Mouse (Mus musculus) heart, embryonic 12.5 days (tissue): ENCODE data around the gene Gm20708. TPM values are rescaled to one million over a fixed set of nuclear protein-coding genes. Genes with fewer than 3 reads are reported as not detected.

Experiments
- ATAC-seq: fragments of 200-750 bp; cut with Nextera tagmentation; 2 replicates; pipeline ENCODE4 v1.8.0; 2017; ENCODE audit warnings: moderate TSS enrichment, moderate library complexity; ENCODE audit not compliant: insufficient number of reproducible peaks, low FRiP score
- H3K27ac ChIP-seq: fragments of 300-500 bp; sonication (generic); 2 replicates; pipeline ENCODE4 v1.5.1; 2016; ENCODE audit warnings: mild to moderate bottlenecking, moderate library complexity; ENCODE audit not compliant: poor library complexity, severe bottlenecking
- H3K27me3 ChIP-seq: fragments of 300-500 bp; sonication (generic); replicated peaks from 2 replicates; pipeline ENCODE4 v1.6.1; 2016; ENCODE audit warnings: mild to moderate bottlenecking, moderate library complexity
- H3K36me3 ChIP-seq: fragments of 300-500 bp; sonication (generic); 2 replicates; pipeline ENCODE4 v1.6.1; 2016; ENCODE audit warnings: mild to moderate bottlenecking, moderate library complexity
- H3K4me1 ChIP-seq: fragments of 300-500 bp; sonication (generic); replicated peaks from 2 replicates; pipeline ENCODE4 v1.6.1; 2016; ENCODE audit warnings: mild to moderate bottlenecking
- H3K4me2 ChIP-seq: fragments of 300-500 bp; sonication (generic); 2 replicates; pipeline ENCODE4 v1.6.1; 2016; ENCODE audit warnings: mild to moderate bottlenecking, moderate library complexity
- H3K4me3 ChIP-seq: fragments of 300-500 bp; sonication (generic); 2 replicates; pipeline ENCODE4 v1.5.1; 2016; ENCODE audit warnings: mild to moderate bottlenecking
- H3K9ac ChIP-seq: fragments of 300-500 bp; sonication (generic); 2 replicates; pipeline ENCODE4 v1.6.1; 2016; ENCODE audit warnings: mild to moderate bottlenecking, moderate library complexity
- H3K9me3 ChIP-seq: fragments of 300-500 bp; sonication (generic); replicated peaks from 2 replicates; pipeline ENCODE4 v1.6.1; 2016; ENCODE audit warnings: mild to moderate bottlenecking, moderate library complexity
- WGBS: fragments of 180-500 bp; shearing (Covaris S2); methylation state at CpG from one replicate; pipeline ENCODE4 v1.1.7; 2016; 5-methylcytosine and 5-hydroxymethylcytosine counted together
- polyA plus RNA-seq: library from polyadenylated mRNA; unstranded; fragments of >200 nt; fragmentation: Nextera tagmentation; extraction: Ambion mirVana; gene quantifications from 2 replicates; pipeline ENCODE4 v1.2.1, GENCODE M21; 2016

Gm20708 gene
- polyA plus RNA-seq, 1 experiment from 2014 or later, result 0.78 TPM

DNA sequence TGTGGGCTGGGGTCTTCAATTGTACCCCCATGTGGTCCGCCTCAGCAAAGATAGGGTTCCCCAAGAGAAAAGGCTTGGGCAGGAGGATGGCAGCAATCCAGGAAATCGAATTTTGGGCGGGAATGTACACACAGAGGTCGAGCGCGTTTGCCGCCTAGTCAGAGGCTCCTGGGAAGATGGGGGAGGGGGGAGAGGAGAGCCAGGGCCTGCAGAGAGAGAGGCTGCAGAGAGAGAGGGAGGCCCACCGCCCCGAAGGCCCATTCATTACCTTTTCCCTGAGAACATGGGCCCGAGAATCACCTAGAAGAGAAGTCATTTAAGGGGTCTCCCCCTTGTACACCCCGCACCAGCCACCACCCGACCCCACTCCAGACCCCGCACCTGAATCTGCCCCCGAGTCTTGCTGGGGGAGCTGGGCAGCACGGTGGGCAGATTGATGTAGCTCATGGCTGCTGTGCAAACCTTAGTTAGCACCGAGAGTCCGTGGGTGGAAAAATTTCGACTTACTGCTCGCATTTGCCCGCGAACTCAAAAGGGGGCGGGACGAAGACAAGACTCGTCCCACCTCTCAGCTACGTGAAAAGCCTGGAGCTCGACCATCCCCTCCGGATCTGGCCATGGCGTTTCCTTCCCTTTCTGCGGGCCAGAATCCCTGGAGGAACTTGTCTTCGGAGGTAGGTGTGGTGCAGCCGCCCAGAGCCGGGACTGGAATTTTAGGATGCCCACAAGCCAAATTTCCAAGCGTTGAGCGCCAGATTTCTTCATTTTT, 16.0 kb downstream of the Gm20708 start, which contains the start of the genes Afmid and Tk1:
Afmid (plus strand) TSS at position 592 of the 769 bp plus-strand sequence.
Tk1 (minus strand) TSS at position 760 of the 769 bp plus-strand sequence.
- peaks cover 32% of the 10 kb centered on the region for H3K36me3 ChIP-seq
- under 1% methylated on average over 34 of the region's 34 CpGs for WGBS
- peak within 1 kb of the TSS; percentile 94 for H3K27ac ChIP-seq
- peak within 1 kb of the TSS; percentile 69 for H3K4me3 ChIP-seq
- H3K27me3 ChIP-seq, result no peaks in the 10 kb centered on the region
- H3K9ac ChIP-seq, result peak within 1 kb of the TSS; percentile 89
- H3K4me1 ChIP-seq, result peaks cover 77% of the 10 kb centered on the region
- ATAC-seq, result peak; percentile 55
- H3K4me2 ChIP-seq, result peak within 1 kb of the TSS; percentile 92
- H3K9me3 ChIP-seq, result no peaks in the 10 kb centered on the region

DNA sequence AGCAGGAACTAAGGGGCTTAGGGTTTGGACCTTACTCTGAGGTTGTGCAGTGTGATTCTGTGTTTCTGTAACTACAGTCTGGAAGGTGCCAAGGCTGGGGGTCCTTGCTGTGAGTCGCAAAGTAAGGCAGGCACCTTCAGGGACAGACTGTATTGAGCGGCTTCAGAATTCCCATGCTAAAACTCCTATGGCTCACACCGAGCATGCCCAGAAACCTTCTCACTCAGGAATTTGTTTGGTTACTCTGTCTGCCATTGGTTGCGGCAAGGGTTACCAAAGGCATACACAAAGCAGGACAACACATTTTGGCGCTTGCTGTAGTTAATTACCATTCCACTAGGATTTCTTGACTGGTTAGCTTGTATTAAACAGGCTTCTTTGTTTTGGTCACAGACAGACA, 16.7 kb downstream of the Gm20708 start:
- H3K9ac ChIP-seq, result peak overlapping the region; percentile 89
- no peaks in the 10 kb centered on the region for H3K27me3 ChIP-seq
- no peak for ATAC-seq
- H3K27ac ChIP-seq, result peak overlapping the region; percentile 94
- 14% methylated on average over 5 of the region's 5 CpGs for WGBS
- H3K4me1 ChIP-seq, result peaks cover 83% of the 10 kb centered on the region
- H3K4me2 ChIP-seq, result peak overlapping the region; percentile 92
- H3K36me3 ChIP-seq, result peaks cover 26% of the 10 kb centered on the region
- peak overlapping the region; percentile 69 for H3K4me3 ChIP-seq
- H3K9me3 ChIP-seq, result no peaks in the 10 kb centered on the region

DNA sequence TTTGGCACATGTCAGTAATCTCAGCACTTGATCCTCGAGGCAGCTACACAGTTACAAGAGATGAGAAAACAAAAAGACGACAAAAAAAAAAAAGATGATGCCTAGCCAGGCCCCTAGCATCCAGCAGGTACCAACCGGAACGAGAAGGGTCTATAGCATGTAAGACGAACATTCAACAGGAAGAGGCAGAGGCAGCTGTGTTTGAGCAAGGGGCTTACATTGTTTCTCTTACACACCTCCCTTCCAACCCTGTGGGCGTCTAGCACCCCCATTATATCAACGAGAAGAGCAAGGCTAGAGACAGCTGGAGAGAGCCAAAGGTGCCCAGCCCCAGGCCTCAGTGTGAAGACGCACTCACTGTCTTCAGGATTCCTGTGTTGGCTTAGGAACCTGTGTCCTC, 17.4 kb downstream of the Gm20708 start:
- Histone ChIP-seq H3K9ac (peak overlapping the region; percentile 61; the same call in 1 of the 2 replicates), H3K4me1 (peaks cover 84% of the 10 kb centered on the region), H3K36me3 (peaks cover 18% of the 10 kb centered on the region), H3K27ac (peak overlapping the region; percentile 94; the same call in 1 of the 2 replicates), H3K4me3 (no peak overlapping the region; the same call in 1 of the 2 replicates), H3K4me2 (peak overlapping the region; percentile 92), H3K27me3 (no peaks in the 10 kb centered on the region), H3K9me3 (no peaks in the 10 kb centered on the region)
- 64% methylated on average over 8 of the region's 8 CpGs for WGBS
- ATAC-seq, result no peak

DNA sequence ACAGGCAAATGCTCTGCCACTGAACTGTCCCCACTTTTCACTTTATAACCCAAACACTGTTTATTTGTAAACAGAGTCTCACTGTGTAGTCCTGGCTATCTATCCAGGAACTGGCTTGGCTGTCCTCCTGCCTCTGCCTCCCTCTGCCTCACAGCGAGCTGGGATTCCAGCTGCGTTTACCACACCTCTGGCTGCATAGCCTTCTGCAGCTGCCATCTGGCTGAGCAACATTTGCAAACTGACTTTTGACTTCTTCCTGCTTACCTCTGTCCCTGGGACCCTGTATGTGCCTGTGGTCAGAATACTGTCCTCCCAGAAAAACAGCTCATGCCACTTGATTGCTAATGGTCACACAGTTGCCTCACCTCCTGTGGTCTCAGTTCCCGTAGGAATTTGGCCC, 17.9 kb downstream of the Gm20708 start:
- Histone ChIP-seq H3K9ac (peak overlapping the region; percentile 61), H3K9me3 (no peaks in the 10 kb centered on the region), H3K4me2 (peak overlapping the region; percentile 92), H3K27ac (peak overlapping the region; percentile 97), H3K4me3 (peak overlapping the region; percentile 7; the same call in 1 of the 2 replicates), H3K4me1 (peaks cover 87% of the 10 kb centered on the region), H3K27me3 (no peaks in the 10 kb centered on the region), H3K36me3 (peaks cover 14% of the 10 kb centered on the region)
- WGBS, result 49% methylated on average over 3 of the region's 3 CpGs
- ATAC-seq, result no peak

DNA sequence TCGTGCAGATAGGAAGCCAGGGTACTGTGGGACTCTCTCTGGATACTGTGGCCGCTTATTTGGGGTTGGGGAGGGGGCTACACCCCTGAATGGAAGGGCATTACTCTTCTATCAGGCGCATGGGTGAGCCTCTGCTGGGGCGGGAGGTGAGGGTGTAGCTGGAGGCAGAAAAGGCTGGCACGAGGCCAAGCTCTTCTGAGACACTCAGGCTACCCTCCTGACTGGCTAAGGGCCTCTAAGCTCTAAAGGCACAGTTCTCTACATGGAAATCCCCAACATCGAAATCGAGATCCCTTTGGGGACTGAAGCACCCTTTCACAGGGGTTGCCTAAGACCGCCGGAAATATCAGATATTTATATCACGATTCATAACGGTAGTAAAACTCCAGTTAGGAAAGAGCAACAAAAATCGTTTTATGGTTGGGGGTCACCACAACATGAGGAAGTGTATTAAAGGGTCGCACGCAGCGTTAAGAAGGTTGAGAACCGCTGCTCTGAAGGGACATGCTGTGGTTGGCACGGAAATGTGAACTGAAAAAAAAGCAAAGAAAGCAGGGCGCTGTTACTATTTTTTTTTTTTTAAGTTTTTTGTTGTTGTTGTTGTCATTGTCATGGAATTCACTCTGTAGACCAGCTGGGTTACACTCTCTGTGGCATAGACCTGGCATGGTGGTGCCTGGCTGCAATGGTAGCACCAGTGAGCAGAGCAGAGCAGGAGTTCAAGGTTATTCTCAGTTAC, 18.9 kb downstream of the Gm20708 start:
- peaks cover 10% of the 10 kb centered on the region for H3K36me3 ChIP-seq
- 52% methylated on average over 18 of the region's 18 CpGs for WGBS
- no peaks in the 10 kb centered on the region for H3K27me3 ChIP-seq
- peak overlapping the region; percentile 61 for H3K9ac ChIP-seq
- H3K4me3 ChIP-seq, result 0 out of 2 replicates have a peak overlapping the region, but pooled peaks have one; percentile 7
- no peak for ATAC-seq
- H3K4me1 ChIP-seq, result peaks cover 81% of the 10 kb centered on the region
- peak overlapping the region; percentile 92 for H3K4me2 ChIP-seq
- peak overlapping the region; percentile 97 for H3K27ac ChIP-seq
- no peaks in the 10 kb centered on the region for H3K9me3 ChIP-seq

DNA sequence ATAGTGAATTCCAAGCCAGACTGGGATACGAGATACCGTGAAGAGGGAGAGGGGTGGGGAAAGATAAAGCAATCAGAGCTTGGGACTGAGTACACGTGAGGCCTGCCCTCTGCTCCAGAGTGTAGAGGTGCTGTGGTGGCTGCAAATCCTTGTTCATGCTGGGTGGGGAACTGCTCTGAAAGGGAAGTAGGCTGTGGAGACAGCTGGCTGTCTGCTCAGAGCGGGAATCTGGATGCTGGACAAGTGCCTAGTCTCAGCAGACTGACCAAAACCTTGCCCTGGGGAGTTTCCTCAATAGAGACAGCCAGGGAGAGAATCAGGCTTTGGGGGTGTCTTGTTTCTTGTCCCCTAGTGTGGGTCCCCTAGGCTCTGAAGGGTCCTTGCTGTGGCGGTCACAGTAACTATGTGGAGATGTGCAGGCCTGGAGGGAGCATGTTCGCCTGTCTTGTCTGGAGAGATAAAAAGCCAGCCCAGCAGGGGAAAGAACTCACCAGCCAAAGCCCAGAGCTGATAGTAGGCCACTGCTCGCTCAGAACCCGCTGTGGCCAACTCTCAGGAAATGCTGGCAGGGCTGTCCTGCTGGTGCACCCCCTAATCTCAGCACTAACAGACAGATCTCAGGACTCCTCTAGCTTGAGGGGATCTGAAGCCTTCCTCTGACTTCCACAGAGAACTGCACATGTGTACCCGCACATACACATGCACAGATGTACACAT, 19.6 kb downstream of the Gm20708 start:
- Histone ChIP-seq H3K4me1 (peaks cover 73% of the 10 kb centered on the region), H3K36me3 (peaks cover 4% of the 10 kb centered on the region; the same call in 1 of the 2 replicates), H3K9me3 (no peaks in the 10 kb centered on the region), H3K27ac (peak overlapping the region; percentile 97), H3K4me3 (no peak overlapping the region), H3K9ac (peak overlapping the region; percentile 21; the same call in 1 of the 2 replicates), H3K27me3 (no peaks in the 10 kb centered on the region), H3K4me2 (peak overlapping the region; percentile 92; the same call in 1 of the 2 replicates)
- WGBS, result 9% methylated on average over 9 of the region's 9 CpGs
- no peak for ATAC-seq

DNA sequence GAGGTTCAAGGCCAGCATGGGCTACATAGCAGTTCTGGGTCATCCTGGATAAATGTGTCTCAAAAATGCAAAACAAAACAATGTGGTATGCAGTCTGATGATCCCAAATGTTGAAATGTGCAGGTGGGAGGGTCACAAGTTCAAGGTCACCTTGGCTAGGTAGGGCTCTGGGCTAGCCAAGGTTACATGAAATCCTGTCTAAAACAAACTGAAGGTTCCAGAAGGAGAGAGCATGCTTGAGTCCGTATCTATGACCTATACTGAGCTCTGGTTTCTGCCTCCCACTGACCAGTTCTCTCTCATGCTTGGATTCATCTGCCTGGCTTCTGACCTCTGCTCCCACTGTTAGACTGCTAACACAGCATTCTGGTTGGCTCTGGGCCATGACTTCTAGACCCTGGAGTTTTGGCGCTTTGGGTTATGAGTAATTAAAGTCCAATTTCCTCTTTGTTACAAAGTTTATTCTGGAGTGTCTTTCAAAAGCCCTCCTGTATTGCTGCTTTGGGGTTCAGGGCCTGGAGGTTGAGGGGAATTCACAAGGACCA, 20.3 kb downstream of the Gm20708 start:
- no peak overlapping the region for H3K4me3 ChIP-seq
- no peaks in the 10 kb centered on the region for H3K27me3 ChIP-seq
- no peak overlapping the region for H3K4me2 ChIP-seq
- WGBS, result 57% methylated on average over 2 of the region's 2 CpGs
- peaks cover 4% of the 10 kb centered on the region; the same call in 1 of the 2 replicates for H3K36me3 ChIP-seq
- peak overlapping the region; percentile 97 for H3K27ac ChIP-seq
- H3K4me1 ChIP-seq, result peaks cover 68% of the 10 kb centered on the region
- H3K9ac ChIP-seq, result peak overlapping the region; percentile 33; the same call in 1 of the 2 replicates
- H3K9me3 ChIP-seq, result no peaks in the 10 kb centered on the region
- no peak for ATAC-seq

DNA sequence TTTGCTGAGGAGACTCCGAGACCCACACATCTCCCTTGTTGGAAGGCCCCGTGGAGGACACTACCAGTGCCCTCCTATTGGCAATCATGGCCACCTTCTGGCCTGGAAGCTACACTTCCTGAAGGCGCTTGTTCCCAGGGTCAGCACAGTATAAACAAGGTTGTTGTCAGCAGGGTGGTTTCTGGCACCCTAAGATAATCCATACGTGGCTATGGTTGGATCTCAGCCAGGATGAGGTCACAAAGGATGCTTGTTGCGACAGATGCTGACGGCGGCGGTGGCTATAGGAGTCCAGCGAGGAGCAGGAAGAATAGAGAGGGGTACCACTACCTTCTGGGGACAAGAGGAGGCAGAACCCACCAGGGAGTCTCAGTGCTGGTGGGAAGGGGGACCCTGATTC, 20.9 kb downstream of the Gm20708 start:
- no peaks in the 10 kb centered on the region for H3K27me3 ChIP-seq
- H3K4me3 ChIP-seq, result no peak overlapping the region
- H3K9me3 ChIP-seq, result no peaks in the 10 kb centered on the region
- peaks cover 4% of the 10 kb centered on the region; the same call in 1 of the 2 replicates for H3K36me3 ChIP-seq
- 47% methylated on average over 9 of the region's 9 CpGs for WGBS
- no peak overlapping the region for H3K9ac ChIP-seq
- peak overlapping the region; percentile 20; the same call in 1 of the 2 replicates for H3K4me2 ChIP-seq
- no peak for ATAC-seq
- H3K4me1 ChIP-seq, result peaks cover 61% of the 10 kb centered on the region
- H3K27ac ChIP-seq, result peak overlapping the region; percentile 97

DNA sequence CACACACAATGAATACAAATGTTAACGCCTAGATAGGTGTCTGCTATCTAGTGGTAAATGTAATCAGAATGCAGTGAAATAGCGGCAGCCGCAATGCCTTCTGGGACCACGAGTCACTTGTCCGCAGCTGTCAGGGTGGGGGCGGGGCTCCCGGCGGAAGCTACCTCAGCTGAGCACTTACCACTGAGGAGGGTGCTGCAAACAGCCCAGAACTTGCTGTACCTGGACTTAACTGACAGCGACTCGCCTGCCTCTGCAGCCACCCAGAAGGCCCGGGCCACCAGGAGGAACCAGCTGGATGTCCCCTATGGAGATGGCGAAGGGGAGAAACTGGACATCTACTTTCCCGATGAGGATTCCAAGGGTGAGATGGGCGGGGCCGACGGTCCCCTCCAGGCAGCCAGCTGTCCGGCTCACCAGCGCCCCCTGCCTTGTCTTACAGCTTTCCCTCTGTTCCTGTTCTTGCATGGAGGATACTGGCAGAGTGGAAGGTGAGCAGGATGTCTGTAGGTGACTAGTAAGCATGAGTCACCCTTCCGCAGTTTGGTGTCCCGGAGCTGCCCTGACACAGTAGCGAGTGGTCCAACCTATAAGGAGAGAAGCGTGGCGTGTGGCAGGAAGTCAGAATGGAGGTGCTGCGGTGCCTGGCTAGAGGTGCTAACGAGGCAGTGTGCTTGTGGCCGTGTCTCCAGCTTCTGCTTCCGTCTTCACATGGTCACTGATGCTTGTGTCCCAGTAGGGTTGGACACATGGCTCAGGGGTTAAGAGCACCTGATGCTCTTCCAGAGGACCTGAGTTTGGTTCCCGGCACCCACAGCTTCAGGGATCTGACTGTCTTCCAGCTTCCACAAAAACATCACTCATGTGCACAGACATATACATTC, 22.9 kb downstream of the Gm20708 start:
- Histone ChIP-seq H3K9ac (0 out of 2 replicates have a peak overlapping the region, but pooled peaks have one; percentile 26), H3K4me2 (peak overlapping the region; percentile 59), H3K4me1 (peaks cover 52% of the 10 kb centered on the region), H3K27ac (no peak overlapping the region; the same call in 1 of the 2 replicates), H3K9me3 (no peaks in the 10 kb centered on the region), H3K36me3 (peaks cover 4% of the 10 kb centered on the region; the same call in 1 of the 2 replicates), H3K27me3 (no peaks in the 10 kb centered on the region), H3K4me3 (peak overlapping the region; percentile 31)
- peak; percentile 82 for ATAC-seq
- 21% methylated on average over 28 of the region's 28 CpGs for WGBS
